Mouse (Mus musculus): ENCODE results near the gene Gm10645. TPM values are rescaled to one million over a fixed set of nuclear protein-coding genes. Genes with fewer than 3 reads are reported as not detected.

Gene Gm10645
- polyA plus RNA-seq, 1 experiment from 2014 or later: 9.3 TPM

- H3K27me3 ChIP-seq (ENCODE audit: control insufficient read depth, insufficient read depth, low read length): no peaks in the 10 kb centered on the region
- H3K9me3 ChIP-seq (ENCODE audit: control insufficient read depth, low read length): no peaks in the 10 kb centered on the region
- H3K36me3 ChIP-seq (ENCODE audit: control insufficient read depth, insufficient read depth, low read length): no peaks in the 10 kb centered on the region
- DNase-seq: no peak
- ATAC-seq (ENCODE audit: low FRiP score, low TSS enrichment): no peak
- no peak overlapping the region for H3K9ac ChIP-seq (replicated peaks; ENCODE audit: low read length)
- no peak overlapping the region for H3K4me2 ChIP-seq (ENCODE audit: low read length)
- H3K27ac ChIP-seq (replicated peaks; ENCODE audit: low read depth, low read length): no peak overlapping the region
- WGBS: 80% methylated on average over 1 of the region's 1 CpGs
- no peaks in the 10 kb centered on the region for H3K4me1 ChIP-seq (ENCODE audit: control insufficient read depth, insufficient read depth, low read length)
- no peak overlapping the region for H3K4me3 ChIP-seq (replicated peaks; ENCODE audit: low read depth, low read length)
Measured at GRCm38 (mm10) chr8:83140068-83140467, 25.9 kb downstream of the Gm10645 start.

- no peaks in the 10 kb centered on the region for H3K9me3 ChIP-seq (ENCODE audit: control insufficient read depth, low read length)
- H3K9ac ChIP-seq (replicated peaks; ENCODE audit: low read length): no peak overlapping the region
- no peak overlapping the region for H3K4me2 ChIP-seq (ENCODE audit: low read length)
- H3K4me3 ChIP-seq (replicated peaks; ENCODE audit: low read depth, low read length): no peak overlapping the region
- H3K27me3 ChIP-seq (ENCODE audit: control insufficient read depth, insufficient read depth, low read length): no peaks in the 10 kb centered on the region
- WGBS: 62% methylated on average over 2 of the region's 2 CpGs
- no peaks in the 10 kb centered on the region for H3K36me3 ChIP-seq (ENCODE audit: control insufficient read depth, insufficient read depth, low read length)
- ATAC-seq (ENCODE audit: low FRiP score, low TSS enrichment) (no peak), DNase-seq (no peak)
- no peak overlapping the region for H3K27ac ChIP-seq (replicated peaks; ENCODE audit: low read depth, low read length)
- no peaks in the 10 kb centered on the region for H3K4me1 ChIP-seq (ENCODE audit: control insufficient read depth, insufficient read depth, low read length)
Measured at GRCm38 (mm10) chr8:83135086-83135485, 30.9 kb downstream of the Gm10645 start.

Other genes starting within 250 kb of the Gm10645 start
- gene Tbc1d9, start 818 bp downstream of the Gm10645 start, polyA plus RNA-seq (2014; fragmentation: Nextera tagmentation; extraction: Ambion mirVana): 21.7 and 22.1 TPM in 2 replicates
- gene Ucp1, start 124.2 kb upstream of the Gm10645 start, polyA plus RNA-seq (2014; fragmentation: Nextera tagmentation; extraction: Ambion mirVana): not detected in 2 replicates
- 23.1 and 36.2 TPM in 2 replicates for gene Elmod2, start 166.3 kb upstream of the Gm10645 start, polyA plus RNA-seq (2014; fragmentation: Nextera tagmentation; extraction: Ambion mirVana)
- gene Mgat4d, start 182.3 kb upstream of the Gm10645 start, polyA plus RNA-seq (2014; fragmentation: Nextera tagmentation; extraction: Ambion mirVana): not detected in 2 replicates
- 7.7 and 10.2 TPM in 2 replicates for gene Clgn, start 223.7 kb upstream of the Gm10645 start, polyA plus RNA-seq (2014; fragmentation: Nextera tagmentation; extraction: Ambion mirVana)